Mouse (Mus musculus) spleen, adult 2 months (tissue): ENCODE results near the gene Tmem174. TPM values are rescaled to one million over a fixed set of nuclear protein-coding genes. Genes with fewer than 3 reads are reported as not detected.

ENCODE experiments used
- DNase-seq, 2 experiments: peaks; one replicate each; pipeline versions ENCODE4 v3.0.0 to v3.0.0-alpha.2; 2012 to 2021; ENCODE audit warnings: low spot score in 2 of 2, low read depth in 1 of 2
- H3K27ac ChIP-seq: fragments of 200-500 bp; 2 replicates; pipeline ENCODE4 v1.5.1; 2012; ENCODE audit warnings: low read length, inconsistent platforms; ENCODE audit not compliant: insufficient read depth
- H3K27me3 ChIP-seq: fragments of 200-500 bp; 2 replicates; pipeline ENCODE4 v1.6.1; 2012; ENCODE audit warnings: mild to moderate bottlenecking, moderate library complexity, low read length, inconsistent platforms; ENCODE audit not compliant: control insufficient read depth, insufficient read depth
- H3K36me3 ChIP-seq: fragments of 200-500 bp; 2 replicates; pipeline ENCODE4 v1.6.1; 2012; ENCODE audit warnings: mild to moderate bottlenecking, low read length, inconsistent platforms; ENCODE audit not compliant: control insufficient read depth, insufficient read depth
- H3K4me1 ChIP-seq: fragments of 200-500 bp; 2 replicates; pipeline ENCODE4 v1.6.1; 2011; ENCODE audit warnings: inconsistent platforms; ENCODE audit not compliant: control insufficient read depth, insufficient read depth, insufficient read length
- H3K4me3 ChIP-seq: fragments of 200-500 bp; 2 replicates; pipeline ENCODE4 v1.5.1; 2011; ENCODE audit warnings: mild to moderate bottlenecking, inconsistent platforms; ENCODE audit not compliant: insufficient read depth, insufficient read length; ENCODE audit errors: extremely low read depth
- CTCF ChIP-seq: fragments of 200-500 bp; IDR thresholded peaks from 2 replicates; pipeline ENCODE4 v1.5.1; 2011; ENCODE audit warnings: mild to moderate bottlenecking, inconsistent platforms; ENCODE audit not compliant: insufficient read depth, insufficient read length, insufficient replicate concordance; ENCODE audit errors: extremely low read depth
- POLR2A ChIP-seq: fragments of 200-500 bp; IDR thresholded peaks from 2 replicates; pipeline ENCODE4 v1.6.1; 2011; ENCODE audit warnings: low read depth, low read length, inconsistent platforms
- WGBS: fragments of 180-500 bp; shearing (Covaris S2); methylation state at CpG from one replicate; pipeline ENCODE4 v1.1.7; 2018; 5-methylcytosine and 5-hydroxymethylcytosine counted together
- polyA plus RNA-seq: library from polyadenylated mRNA; depleted of rRNA; stranded (reverse); fragments of >200 nt; gene quantifications from 2 replicates; pipeline ENCODE4 v1.2.3, GENCODE M21; 2012; rRNA removed

The Tmem174 gene
- polyA plus RNA-seq: 0.04 TPM in 1 of 2 replicates, not detected in the other

GRCm38 (mm10) chr13:98637145-98637544 is at the start of gene Tmem174:
TSS of gene Tmem174 (minus strand) at chr13:98637410.
- no peaks in the 10 kb centered on the region for H3K36me3 ChIP-seq
- no peak within 1 kb of the TSS for H3K27ac ChIP-seq

DNA sequence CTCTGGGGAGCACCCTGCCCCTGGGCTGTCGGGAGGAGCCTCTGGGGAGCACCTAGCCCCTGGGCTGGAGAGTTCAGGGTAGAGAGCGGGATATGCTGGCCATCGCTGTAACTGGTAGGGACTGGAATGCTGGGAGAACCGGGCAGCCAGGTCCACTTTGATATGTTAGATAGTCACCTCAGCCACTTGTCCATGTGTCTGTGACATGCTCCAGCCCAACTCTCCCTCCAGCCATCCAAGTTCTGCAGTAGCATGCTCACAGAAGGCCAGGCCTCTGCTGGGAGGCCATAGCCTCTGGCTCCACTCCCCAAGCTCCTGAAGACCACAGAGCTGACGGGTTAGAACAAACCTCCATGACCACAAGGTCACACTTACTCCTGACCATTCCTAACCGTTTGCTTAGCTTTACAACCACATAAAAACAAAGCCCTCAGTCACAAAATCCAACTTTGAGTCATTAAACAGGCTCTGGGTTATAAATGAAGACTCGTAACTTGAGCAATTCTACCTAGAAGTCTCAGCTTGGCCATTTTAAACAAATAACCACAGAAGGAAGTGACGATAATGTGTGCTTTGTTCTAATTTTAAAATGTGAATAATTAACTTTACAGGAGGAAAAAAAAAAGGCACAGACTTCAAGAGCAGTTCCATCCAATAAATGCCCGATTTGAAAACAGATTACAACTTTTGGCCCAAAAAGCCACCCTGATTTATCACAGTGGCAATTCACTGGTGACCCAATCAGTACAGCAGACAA is 47.1 kb upstream of the Tmem174 start:
- H3K36me3 ChIP-seq: no peaks in the 10 kb centered on the region
- no peak overlapping the region for H3K4me3 ChIP-seq
- TF ChIP-seq POLR2A (no peak), CTCF (no peak)
- 56% methylated on average over 9 of the region's 9 CpGs for WGBS
- DNase-seq: no peak
- no peaks in the 10 kb centered on the region for H3K27me3 ChIP-seq
- H3K4me1 ChIP-seq: peaks cover 3% of the 10 kb centered on the region; the same call in 1 of the 2 replicates
- no peak overlapping the region for H3K27ac ChIP-seq

More at GRCm38 (mm10) chr13:98637145-98637544, at the start of gene Tmem174:
- H3K27me3 ChIP-seq: no peaks in the 10 kb centered on the region
- DNase-seq: no peak
- TF ChIP-seq POLR2A (no peak), CTCF (no peak)
- H3K4me3 ChIP-seq: no peak within 1 kb of the TSS
- H3K4me1 ChIP-seq: no peaks in the 10 kb centered on the region
- 87% methylated on average over 12 of the region's 12 CpGs for WGBS

DNA sequence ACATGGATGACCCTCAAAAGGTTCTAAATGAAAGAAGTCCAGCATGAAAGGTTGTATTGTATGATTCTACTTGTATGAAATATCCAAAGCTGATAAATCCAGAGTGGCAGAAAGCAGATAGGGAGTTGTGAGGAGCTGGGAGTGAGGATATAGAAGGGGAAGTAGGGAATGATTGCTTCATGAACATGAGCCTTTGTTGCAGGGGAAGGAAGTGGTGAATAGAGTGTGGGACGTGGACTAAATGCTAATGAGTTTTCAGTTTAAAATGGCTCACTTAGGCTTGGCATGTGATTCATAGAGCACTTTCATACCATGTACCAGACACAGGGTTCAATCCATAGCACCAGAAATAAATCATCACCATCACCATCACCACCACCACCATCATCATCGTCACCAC is 46.2 kb upstream of the Tmem174 start:
- no peaks in the 10 kb centered on the region for H3K36me3 ChIP-seq
- H3K4me1 ChIP-seq: peaks cover 3% of the 10 kb centered on the region; the same call in 1 of the 2 replicates
- H3K27ac ChIP-seq: no peak overlapping the region
- no peak overlapping the region for H3K4me3 ChIP-seq
- no peaks in the 10 kb centered on the region for H3K27me3 ChIP-seq
- no peak for DNase-seq
- 63% methylated on average over 2 of the region's 2 CpGs for WGBS
- TF ChIP-seq CTCF: no peak
- no peak for TF ChIP-seq POLR2A

- H3K27me3 ChIP-seq: no peaks in the 10 kb centered on the region
- DNase-seq: no peak
- H3K4me1 ChIP-seq: peaks cover 3% of the 10 kb centered on the region; the same call in 1 of the 2 replicates
- 87% methylated on average over 5 of the region's 5 CpGs for WGBS
- no peaks in the 10 kb centered on the region for H3K36me3 ChIP-seq
- TF ChIP-seq CTCF: no peak
- TF ChIP-seq POLR2A: no peak
- H3K4me3 ChIP-seq: no peak overlapping the region
- H3K27ac ChIP-seq: no peak overlapping the region
Observed at GRCm38 (mm10) chr13:98680470-98681060, 43.4 kb upstream of the Tmem174 start.

DNA sequence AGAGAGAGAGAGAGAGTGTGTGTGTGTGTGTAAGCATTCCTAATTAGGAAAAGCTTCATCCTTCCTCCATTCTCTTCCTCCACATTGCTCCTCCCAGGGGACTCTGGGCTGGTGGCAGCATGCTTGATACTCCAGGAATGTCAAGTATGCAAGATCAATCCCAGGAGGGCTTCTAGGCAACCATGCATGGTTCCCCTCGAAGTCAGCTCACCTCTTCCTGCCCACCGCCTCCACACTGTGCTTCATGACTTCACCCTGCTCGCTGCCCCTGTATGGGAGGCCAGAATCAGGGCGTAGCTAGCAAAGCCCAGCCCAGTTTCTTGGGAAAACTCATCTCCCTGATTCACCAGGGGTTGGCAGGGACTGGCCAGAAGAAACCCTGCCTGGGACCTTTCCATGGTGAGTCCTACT is 42.4 kb upstream of the Tmem174 start:
- no peak overlapping the region for H3K27ac ChIP-seq
- 19% methylated on average over 4 of the region's 4 CpGs for WGBS
- H3K4me3 ChIP-seq: no peak overlapping the region
- TF ChIP-seq POLR2A (no peak), CTCF (no peak)
- no peaks in the 10 kb centered on the region for H3K36me3 ChIP-seq
- peak in 1 of 2 experiments; percentile 23 for DNase-seq
- H3K27me3 ChIP-seq: no peaks in the 10 kb centered on the region
- H3K4me1 ChIP-seq: peaks cover 3% of the 10 kb centered on the region; the same call in 1 of the 2 replicates

GRCm38 (mm10) chr13:98679230-98679629 is 42.0 kb upstream of the Tmem174 start:
- no peak overlapping the region for H3K4me3 ChIP-seq
- no peak overlapping the region for H3K27ac ChIP-seq
- 85% methylated on average over 1 of the region's 1 CpGs for WGBS
- no peak for DNase-seq
- peaks cover 3% of the 10 kb centered on the region; the same call in 1 of the 2 replicates for H3K4me1 ChIP-seq
- no peaks in the 10 kb centered on the region for H3K36me3 ChIP-seq
- no peak for TF ChIP-seq POLR2A
- no peaks in the 10 kb centered on the region for H3K27me3 ChIP-seq

- H3K4me1 ChIP-seq: no peaks in the 10 kb centered on the region
- no peaks in the 10 kb centered on the region for H3K36me3 ChIP-seq
- DNase-seq: no peak
- no peak overlapping the region for H3K27ac ChIP-seq
- no peak overlapping the region for H3K4me3 ChIP-seq
- TF ChIP-seq CTCF (no peak), POLR2A (no peak)
- H3K27me3 ChIP-seq: no peaks in the 10 kb centered on the region
- 77% methylated on average over 4 of the region's 4 CpGs for WGBS
Observed at GRCm38 (mm10) chr13:98673922-98674321, 36.7 kb upstream of the Tmem174 start.
